Mouse (Mus musculus) spleen, adult 10 weeks (tissue): ENCODE measurements around the gene Dnajb14. TPM values are rescaled to one million over a fixed set of nuclear protein-coding genes. Genes with fewer than 3 reads are reported as not detected.

ENCODE experiments used
- polyA plus RNA-seq: library from polyadenylated mRNA; stranded (reverse); fragments of 350-450 nt; fragmentation: Illumina TruSeq; extraction: RNeasy Lipid Tissue Mini Kit (QIAGEN cat#74804); gene quantifications from one replicate; pipeline ENCODE4 v1.2.3, GENCODE M21; 2015; ENCODE audit warnings: low replicate concordance; ENCODE audit not compliant: insufficient read depth

Gene Dnajb14
- 13.3 TPM for polyA plus RNA-seq

GRCm38 (mm10) chr3:137867437-137868093, at the start of gene Dnajb14:
Dnajb14 (plus strand) TSS chr3:137867675.

GRCm38 (mm10) chr3:137864124-137864987, 3.1 kb upstream of the Dnajb14 start, which contains the start of gene H2afz:
H2afz (plus strand) TSS chr3:137864487.

GRCm38 (mm10) chr3:137918172-137918931, 50.9 kb downstream of the Dnajb14 start, which contains the start of gene Lamtor3:
Lamtor3 (plus strand) TSS chr3:137918506.

Other genes starting within 250 kb of the Dnajb14 start
- gene Ddit4l, start 246.1 kb upstream of the Dnajb14 start, polyA plus RNA-seq, result 0.43 TPM
- not detected for gene Gm21962, start 196.2 kb upstream of the Dnajb14 start, polyA plus RNA-seq
- gene H2afz, start 3.2 kb upstream of the Dnajb14 start, polyA plus RNA-seq, result 360 TPM
- 72.7 TPM for gene Lamtor3, start 50.8 kb downstream of the Dnajb14 start, polyA plus RNA-seq
- 50.9 TPM for gene Dapp1, start 113.9 kb downstream of the Dnajb14 start, polyA plus RNA-seq
- 0.19 TPM for gene 1110002E22Rik, start 197.4 kb downstream of the Dnajb14 start, polyA plus RNA-seq
- not detected for gene Gm5105, start 199.7 kb downstream of the Dnajb14 start, polyA plus RNA-seq